Mouse (Mus musculus) liver (tissue): ENCODE results near the gene Ppfia4.

Experiments
- DNase-seq: peaks from one replicate; pipeline ENCODE4 v3.0.0-alpha.2; 2020; ENCODE audit warnings: mixed read lengths

Gene Ppfia4

DNA sequence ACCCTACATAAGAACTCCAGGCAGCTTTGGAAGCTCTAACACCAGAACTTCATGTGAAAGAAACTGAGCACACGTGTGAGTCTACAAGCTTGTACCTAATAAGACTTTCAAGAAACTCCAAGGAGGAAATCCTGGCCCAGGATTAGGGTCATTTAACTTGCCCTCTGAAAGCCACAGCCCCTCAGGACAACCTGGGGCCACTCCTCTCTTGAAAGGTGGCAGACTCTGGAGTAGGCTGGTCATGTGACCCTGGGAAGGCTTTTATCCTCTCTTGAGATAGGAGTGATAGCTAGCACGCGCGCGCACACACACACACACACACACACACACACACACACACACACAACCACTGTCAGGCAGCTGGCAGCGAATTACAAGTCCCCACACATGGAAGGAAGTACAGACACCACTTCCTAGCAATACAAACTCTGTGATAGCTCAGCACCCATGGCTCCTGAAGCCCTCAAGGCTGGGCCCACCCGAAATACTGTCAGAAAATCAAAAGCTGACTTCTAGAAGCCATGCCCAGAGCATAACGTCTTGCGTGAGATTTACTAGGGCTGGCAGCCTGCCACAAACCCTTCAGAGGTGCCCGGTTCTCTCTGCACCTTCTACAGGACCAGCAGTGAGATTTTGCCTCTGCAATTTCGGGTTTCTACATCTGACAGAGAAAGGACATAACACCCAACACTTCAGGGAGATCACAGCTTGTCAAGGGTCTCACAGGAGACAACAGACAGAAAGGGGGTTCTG, 4.4 kb upstream of the Ppfia4 start:
- DNase-seq = no peak

DNA sequence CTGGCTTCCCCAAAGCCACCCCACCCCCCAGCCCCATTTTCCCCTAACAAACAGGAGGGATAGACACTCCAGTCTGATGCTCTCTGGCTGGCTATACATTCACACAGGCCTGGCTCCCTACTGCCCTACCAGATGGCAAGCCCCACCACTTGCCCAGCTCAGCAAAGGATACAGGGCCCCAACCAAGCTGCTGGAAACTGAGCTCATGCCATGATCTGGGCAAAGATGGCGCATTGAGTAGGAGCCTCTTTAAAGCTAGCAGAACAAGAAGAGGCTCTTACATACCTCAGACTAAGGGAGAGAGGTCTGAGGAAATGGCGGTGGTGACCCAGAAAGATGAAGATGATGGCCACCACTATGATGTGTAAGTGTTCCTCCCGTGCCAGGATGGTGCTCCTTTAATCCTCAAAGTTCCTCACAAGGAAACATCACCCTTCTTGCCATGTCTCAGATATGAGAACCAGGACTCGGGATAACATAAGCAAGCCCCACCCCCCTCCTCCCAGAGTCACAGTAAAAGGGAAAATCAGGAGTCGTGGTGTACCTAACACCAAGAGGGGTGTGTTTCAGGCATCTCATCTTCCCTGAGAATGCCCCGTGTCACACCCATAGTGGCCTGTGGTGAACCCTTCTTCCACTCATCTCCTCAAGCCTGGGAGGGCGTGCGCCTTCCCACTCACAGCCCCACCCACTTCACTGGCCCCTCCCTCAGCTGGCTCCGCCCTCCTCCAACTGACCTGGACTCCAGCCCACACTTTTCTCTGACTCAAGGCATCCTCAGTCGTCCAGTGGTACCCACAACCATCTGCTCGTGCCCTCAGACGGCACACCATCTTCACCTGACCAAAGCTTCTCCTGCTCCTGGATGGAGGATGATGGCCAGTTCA, 3.4 kb upstream of the Ppfia4 start:
- peak; percentile 51 for DNase-seq

DNA sequence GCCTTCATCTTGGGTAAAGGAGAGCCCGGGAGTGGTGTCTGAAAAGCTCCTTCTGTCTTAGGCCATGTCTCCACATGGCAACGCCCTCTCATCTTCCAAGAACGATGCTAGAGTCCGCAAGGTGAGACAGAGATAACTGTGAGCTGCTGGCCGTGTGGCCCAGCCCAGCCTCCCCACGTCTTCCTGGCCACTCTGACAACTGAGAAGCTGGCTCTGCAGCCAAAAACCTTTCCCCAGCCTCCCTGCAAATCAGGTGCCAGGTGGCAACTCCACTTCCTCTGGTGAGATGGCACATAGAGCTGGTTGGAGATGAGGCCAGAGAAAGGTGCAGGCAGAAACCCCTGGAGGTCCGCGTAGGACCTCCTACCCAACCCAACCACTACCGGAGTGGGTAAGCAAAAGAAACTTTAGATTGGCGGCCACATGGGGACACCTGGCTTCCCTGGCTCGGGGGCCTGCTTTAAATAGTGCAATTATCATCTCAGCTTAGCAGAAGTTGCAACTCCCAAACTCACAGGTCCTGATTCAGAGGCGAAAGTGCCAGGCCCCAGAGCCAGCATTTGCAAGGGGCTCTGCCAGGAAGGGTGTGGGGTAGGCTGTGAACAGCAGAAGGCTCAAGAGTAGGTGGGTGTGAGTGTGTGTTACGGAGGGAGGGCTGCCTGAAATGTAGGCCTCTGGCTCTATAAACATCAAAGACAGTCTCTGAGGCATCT, 2.6 kb upstream of the Ppfia4 start:
- DNase-seq = no peak

DNA sequence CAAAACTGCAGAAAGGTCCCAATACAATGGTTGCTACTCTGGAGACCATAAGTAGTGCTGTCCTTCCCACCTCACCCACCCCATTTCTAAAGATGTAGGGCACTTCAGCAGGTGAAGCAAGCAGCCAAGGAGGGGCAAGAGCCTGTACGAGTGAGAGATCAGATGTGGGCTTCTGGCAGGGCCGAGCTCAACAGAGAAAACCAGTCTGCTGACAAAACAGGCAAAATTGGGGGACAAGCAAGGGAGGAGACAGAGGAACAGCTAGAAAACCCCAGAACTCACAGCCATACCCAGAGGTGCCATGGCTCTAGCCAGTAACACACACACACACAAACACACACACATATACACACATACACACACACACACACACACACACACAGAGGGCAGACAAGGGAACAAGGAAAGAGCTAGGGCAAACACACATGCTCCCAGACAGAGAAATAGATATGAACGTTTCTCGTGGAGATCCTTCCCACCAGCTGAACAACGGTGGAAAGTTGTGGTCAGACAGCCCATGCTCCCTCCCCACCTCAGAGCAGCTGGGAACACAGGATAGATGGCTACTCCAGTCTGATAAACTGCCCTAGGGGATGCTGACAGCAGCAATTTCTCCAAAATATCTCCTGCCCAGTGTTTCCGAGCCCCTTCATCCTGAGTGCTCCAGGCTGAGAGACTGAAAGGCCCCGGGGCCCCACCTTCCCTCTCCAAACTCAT, 1.5 kb upstream of the Ppfia4 start:
- DNase-seq = no peak

DNA sequence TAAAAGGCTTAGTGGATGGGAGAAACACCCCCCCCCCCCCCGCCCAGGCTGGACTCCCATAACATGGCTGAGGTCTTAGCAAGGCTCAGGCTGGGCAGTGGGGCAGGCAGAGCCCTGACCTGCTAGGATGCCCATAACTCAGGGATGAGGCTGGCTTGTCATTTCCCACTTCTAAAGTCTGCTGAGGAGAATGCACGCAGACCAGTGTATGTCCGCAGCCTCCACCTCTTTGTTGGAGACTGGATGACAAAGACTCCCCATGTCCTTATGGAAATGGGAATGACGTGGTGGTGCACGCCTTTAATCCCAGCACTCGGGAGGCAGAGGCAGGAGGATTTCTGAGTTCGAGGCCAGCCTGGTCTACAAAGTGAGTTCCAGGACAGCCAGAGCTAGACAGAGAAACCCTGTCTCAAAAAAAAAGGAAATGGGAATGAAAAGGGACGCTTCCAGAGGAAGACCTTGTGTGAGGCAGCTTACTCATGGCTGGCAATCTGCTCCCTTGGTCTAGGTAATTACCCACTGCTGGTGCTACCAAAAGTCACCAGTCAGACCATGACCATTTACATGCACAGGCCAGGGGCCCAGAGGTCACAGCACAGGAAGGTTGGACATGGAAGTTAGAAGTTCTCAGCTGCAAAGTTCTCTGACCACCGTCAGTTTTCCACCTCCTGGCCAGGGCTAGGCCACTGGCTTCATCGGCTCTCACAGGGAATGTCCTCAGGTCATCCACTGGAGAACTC, 813 bp upstream of the Ppfia4 start:
- no peak for DNase-seq

DNA sequence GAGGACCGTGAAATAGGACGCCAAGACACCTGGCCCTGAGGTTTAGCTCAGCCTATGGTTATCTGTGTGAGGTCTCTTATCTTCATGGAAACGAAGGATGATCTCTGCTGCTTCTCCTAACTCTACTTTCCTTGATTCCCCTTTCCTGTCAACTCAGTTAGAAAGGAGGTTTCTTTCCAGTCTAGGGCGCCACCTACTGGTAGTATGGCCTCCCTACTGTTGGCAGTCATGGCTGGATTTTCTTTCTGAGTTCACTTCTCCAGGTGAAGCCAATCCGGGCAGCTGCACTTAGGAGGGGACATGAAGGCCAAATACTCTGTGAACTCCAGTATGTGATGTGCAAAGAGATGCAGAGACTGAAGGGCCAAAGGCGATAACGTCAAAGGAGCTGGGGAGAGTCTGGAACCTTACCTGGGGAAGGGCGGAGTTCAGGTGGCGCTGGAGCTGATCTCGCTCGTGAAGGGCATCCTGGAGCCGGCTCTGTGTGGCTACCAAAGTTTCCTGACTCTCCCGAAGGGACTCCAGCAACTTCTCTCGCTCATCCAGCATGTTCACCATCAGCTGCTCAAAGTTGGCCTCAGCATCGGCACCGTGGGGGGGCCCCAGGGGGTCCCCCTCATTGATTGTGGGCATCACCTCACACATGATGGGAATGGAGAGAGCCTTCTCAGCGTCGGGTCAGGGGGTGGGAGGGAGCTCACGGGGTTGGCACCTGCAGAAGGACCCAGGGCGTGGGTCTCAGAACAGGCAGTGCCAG, 671 bp downstream of the Ppfia4 start:
- peak; percentile 78 for DNase-seq

DNA sequence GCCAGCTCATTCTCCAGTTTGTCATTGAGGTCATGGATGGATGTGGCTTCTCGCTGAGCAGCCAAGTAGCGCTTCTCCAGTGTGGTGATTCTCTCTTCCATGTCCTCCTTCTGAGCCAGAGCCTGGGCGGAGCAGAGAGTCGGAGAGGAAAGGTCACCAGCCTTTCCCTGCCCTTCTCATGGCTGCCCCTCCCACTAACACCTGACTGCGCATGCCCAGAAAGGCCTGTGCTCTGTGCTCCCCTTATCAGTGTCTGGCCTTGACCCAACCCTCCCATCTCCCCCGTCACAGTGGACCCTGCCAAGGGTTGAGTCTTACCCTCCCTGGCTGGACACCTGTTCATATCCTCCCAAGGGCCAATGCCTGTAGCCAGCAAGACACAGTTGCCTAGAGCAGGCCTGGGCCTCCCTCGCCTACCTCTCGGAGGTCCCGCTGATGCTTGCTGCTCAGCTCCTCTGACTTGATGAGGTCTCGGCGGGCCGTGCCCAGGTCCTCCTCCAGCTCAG, 5.8 kb downstream of the Ppfia4 start:
- DNase-seq = no peak

DNA sequence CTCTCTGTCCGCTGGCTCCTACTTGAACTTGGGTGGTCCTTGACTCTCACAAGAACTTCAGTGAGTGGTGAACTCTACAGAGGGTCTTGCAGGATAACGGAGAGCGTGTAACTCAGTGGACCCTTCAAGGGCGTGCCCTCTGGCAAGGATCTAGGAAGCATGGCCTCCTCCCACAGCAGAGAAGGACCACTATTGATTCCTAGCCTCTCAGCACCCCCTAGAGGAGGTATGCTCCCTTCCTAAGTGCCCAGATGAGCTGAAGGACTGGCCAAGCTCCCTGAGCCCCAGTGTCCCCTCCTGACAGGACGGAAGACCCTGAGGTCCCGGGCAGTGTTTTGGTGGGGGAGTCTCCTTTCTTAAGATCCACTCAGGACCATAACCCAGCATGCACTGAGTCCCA, 10.1 kb downstream of the Ppfia4 start:
- DNase-seq = no peak

DNA sequence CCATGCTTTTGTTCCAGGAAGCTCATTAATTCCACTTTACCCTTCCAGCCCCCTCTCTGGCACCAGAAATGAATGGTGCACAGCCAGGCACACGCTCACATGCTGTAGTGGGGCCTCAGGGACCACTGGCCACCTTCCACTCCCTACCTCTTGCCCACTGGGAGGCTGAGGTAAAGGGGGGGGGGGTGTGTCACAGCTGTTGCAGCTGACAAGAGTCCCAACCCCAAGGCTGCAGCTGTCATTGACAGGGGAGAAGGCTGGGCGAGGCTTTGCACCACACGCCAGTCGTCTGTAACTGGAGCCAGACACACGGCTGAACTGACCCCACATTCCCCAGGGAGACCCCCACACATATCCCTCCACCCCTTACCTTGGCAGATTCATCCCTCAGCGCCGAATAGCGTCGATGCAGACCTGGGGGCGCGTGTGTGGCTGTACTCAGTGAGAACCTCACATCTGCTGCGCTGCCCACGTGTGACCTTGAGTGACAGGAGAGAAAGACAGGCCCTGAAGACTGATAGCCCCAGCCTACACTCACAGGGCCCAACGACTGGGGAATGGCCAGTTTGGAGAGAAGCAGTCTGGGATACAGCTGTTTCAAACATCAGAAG, 11.9 kb downstream of the Ppfia4 start:
- DNase-seq = no peak

DNA sequence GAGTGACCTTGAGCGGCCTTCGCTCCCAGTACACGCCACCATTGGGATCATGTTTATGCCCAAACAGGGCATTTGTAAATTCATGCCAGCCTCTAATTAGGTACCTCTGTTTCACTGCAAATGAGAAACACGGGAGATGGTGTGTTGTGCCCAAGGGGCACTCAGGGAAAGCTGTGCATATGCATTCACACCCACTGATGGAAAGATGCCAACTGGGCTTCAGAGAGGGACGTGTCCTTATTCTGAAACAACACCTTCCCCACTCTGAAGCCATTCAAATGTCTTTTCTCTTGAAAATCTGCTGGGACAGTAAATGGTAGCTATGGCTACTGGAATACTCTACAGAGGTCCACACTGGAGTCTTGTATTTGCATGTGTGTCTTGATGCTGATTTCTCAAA, 14.5 kb downstream of the Ppfia4 start:
- DNase-seq = no peak

DNA sequence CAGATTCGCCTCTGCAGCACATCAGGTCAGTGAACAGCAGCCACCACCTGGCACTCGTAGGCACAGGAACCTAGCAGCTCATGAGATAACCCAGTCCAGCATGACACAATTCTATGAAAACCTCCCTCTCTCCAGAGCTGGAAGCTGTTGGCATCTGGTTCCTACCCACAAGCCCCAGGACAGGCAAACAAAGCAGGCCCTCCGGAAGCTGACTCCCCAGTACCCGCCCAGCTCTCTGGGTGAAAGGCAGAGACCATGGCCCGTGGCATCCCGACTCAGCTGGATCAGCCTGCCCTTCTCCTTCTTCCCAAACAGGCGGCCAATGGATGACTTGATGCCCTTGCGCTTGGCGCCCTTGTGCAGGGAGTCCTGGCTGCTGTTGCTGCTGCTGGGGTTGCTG, 16.4 kb downstream of the Ppfia4 start:
- no peak for DNase-seq

DNA sequence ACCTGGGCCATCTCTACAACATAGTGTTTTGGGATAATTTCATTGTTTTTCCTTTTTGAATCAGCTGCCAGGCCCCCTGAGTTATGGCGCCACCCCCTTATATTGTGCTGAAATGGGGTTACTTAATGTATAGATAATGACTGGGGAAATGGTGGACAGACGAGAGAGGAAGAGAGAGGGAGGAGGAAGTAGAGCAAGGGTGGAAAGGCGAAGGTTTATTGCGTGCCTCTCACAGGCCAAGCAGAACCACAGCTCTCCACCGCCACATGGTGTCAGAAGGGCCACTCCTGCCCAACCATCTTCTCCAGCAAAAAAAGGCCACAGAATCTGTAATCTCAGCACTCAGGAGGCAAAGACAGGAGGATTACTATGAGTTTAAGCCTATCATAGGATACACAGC, 17.5 kb downstream of the Ppfia4 start:
- no peak for DNase-seq

DNA sequence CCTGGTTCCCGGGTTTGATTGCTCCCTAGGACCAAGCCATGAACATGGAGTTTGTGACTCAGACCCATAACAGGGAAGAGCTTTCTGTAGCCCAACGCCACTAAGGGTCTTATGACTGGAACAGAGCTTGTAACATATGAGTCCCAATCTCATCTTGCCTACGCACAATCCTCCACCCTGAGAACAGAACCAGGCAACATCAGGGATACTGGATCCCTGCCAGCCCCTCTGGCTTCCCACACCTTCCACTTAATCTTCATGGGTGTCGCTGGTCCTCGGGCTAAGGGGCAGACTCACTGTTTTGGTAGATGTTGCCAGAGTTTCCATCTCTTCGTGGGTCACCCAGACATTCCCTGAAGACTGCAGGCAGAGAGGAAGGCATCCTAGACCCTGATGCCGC, 21.0 kb downstream of the Ppfia4 start:
- DNase-seq = no peak

DNA sequence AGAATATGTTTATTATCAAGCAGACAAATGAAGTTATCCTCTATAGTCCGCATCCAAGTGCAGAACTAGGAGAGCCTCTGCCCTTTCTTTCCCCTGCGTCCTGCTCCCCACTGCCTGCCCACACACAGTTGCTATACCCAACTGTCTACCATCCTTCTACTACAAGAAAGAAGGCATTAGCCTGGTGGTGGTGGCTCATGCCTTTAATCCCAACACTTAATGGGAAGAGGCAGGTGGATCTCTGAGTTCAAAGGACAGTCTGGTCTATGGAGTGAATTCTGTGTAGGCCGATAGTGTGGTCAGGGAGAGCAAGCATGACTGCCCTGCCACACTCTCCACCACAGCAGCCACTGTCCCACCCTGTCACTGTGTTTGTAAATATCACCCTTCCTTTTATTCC, 22.0 kb downstream of the Ppfia4 start:
- no peak for DNase-seq

DNA sequence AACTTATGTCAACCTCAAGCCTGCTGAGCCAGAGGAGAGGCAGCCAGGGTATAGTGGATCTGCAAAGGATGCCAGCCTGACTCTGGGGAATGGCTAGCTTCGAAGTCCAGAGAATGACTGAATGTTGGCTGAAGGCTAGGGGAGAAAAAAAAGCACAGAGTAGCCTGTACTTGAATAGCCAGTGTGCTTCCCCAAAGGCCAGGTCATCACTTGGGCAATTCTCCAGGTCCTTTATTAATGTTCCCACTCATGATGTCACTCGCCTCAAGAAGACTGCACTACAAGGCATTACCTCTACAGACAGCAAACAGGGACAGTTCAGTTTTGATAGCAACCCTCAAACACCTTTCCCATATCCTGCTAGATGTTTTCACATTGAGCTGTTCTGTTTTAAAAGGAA, 22.4 kb downstream of the Ppfia4 start:
- DNase-seq = no peak

DNA sequence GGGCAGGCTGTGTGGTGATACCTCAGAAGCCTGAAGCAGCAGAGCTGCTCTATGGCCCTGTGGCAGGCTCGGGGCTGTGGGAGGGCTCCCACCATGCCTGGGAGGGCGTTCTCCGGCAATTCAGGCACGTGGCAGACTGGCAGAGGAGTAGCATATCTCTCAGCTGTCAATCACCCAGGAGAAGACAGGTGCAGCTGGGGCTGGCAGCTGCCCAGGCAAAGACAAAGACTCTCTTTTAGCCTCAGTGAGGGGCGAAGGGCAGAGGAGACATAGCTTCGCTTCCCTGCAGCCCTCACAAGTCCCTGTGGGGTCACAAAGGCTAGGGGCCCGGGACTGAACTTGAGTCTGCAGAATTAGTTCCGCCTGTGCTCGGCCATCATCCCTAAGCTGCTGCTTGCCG, 25.3 kb downstream of the Ppfia4 start:
- no peak for DNase-seq

DNA sequence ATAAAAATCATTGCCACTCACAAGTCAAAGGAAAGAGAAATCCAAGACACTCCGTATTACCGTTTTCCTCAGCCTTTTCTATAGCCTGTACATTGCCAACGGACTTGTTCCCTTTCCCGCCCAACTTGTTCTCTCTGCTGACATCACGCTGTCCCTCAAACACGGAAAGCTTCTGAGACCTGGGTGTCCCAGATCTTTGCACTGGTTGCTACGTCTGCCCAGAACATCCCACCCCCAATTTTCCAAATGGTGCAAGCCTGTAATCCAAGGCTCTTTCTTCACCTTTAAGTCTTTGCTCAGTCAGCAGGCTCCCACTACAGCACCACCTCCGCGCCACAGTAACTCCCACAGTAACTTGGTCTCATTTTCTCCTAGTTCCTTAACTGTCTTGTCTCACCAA, 27.8 kb downstream of the Ppfia4 start:
- DNase-seq = no peak

DNA sequence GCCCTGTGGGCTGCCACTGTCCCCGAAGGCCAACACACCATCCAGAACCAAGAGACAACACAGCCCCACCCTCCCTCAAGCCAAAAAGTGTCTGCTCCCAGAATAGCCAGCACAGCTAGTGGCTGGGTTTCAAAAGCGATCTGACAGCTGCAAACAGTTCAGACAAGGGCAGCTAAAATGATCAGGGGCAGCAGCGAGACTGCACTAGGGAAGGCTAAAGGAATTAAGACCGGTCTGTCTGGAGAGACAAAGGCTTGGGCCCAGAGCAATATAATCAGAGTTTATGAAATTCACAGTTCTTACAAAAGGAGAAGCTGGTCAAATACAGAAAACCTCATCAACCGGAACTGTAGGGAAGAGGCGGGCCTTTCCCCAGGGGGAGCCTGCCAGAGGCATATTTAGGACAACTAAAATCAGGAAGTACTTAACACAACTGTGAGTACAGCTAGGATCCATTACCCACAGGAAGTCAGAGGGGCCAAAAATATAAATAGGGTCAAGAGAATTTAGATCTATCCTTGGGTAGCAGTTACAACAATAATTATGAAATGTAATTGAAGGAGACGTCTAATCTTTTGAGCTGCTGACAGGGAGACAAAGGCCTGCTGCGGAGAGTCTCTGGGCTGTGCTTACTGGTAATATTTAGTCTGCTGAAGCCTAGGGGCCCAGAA, 30.0 kb downstream of the Ppfia4 start:
- peak; percentile 39 for DNase-seq

DNA sequence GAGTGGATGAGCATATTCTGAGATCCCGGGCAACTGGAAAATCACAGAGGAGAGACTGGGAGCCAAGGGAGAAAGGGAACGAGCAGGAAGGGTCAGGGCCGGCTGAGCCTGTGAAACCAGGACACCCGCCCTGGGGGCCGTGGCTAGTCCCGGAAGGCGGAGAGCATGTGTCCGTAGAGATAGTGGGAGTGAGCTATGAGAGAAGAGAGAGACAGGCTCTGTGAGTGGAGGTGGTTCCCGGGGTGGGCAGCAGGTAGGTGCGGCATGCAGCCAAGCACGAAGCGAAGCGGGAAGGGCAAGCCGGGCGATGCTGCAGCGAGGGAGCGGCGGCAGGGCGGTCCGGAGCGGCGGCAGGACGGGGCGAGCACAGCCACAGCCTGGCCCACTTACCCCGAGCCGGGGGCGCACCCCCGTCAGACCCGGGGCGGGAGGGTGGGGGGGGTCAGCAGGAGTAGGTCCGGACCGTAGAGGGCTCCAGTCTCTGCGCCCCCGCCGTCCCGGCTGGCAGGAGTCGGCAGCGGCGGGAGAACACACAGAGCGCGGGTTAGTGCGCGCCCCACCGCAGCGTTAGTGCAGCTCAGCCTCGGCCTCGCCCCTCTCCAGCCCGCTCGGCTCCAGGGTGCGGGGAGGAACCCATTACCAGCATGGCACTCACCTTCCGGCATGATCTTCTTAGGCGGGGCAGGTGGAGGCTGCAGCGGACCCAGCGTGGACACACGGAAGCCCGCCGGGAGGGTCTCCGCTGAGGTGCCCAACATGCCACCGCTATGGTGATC, 33.9 kb downstream of the Ppfia4 start:
- DNase-seq = no peak
